Mouse (Mus musculus) splenic B cell, adult 2 months (primary cell): Measurements from ENCODE around the gene Inafm1.
"Not testable (repeated sequence)": the region's sequence is repeated elsewhere in the genome, so short reads cannot be mapped to it uniquely, and the experiment has no call there.

Source experiments
- DNase-seq: peaks from one replicate; pipeline ENCODE4 v3.0.0-alpha.2; 2011; ENCODE audit warnings: low read depth, low spot score
- H3K27me3 ChIP-seq: 2 replicates; pipeline ENCODE4 v1.6.1; 2012; ENCODE audit warnings: mild to moderate bottlenecking, low read length, moderate library complexity, mixed read lengths; ENCODE audit not compliant: control insufficient read depth, poor library complexity, insufficient read depth, severe bottlenecking
- H3K36me3 ChIP-seq: 2 replicates; pipeline ENCODE4 v1.6.1; 2012; ENCODE audit warnings: mild to moderate bottlenecking, low read length, moderate library complexity, mixed read lengths; ENCODE audit not compliant: control insufficient read depth, poor library complexity, insufficient read depth, severe bottlenecking

Gene Inafm1

GRCm38 (mm10) chr7:16259110-16259590 lies 14.3 kb downstream of the Inafm1 start, which contains the start of gene C5ar1:
Gene C5ar1 (minus strand): TSS chr7:16259540.
- no peak for DNase-seq
- Histone ChIP-seq H3K36me3 (no peaks in the 10 kb centered on the region), H3K27me3 (no peaks in the 10 kb centered on the region)

- Histone ChIP-seq H3K36me3 (no peaks in the 10 kb centered on the region), H3K27me3 (no peaks in the 10 kb centered on the region)
- DNase-seq = no peak
Measured at GRCm38 (mm10) chr7:16257830-16258229, 15.6 kb downstream of the Inafm1 start.

GRCm38 (mm10) chr7:16255963-16256362 lies 17.5 kb downstream of the Inafm1 start:
- not testable (repeated sequence) for H3K27me3 ChIP-seq, H3K36me3 ChIP-seq, DNase-seq

- DNase-seq = no peak
- no peaks in the 10 kb centered on the region for H3K36me3 ChIP-seq
- no peaks in the 10 kb centered on the region for H3K27me3 ChIP-seq
Measured at GRCm38 (mm10) chr7:16254195-16254594, 19.2 kb downstream of the Inafm1 start.

- DNase-seq = no peak
- H3K27me3 ChIP-seq = no peaks in the 10 kb centered on the region
- H3K36me3 ChIP-seq = no peaks in the 10 kb centered on the region
Measured at GRCm38 (mm10) chr7:16250687-16251086, 22.7 kb downstream of the Inafm1 start.

GRCm38 (mm10) chr7:16245958-16246357 lies 27.5 kb downstream of the Inafm1 start:
- DNase-seq = peak; percentile 36
- no peaks in the 10 kb centered on the region for H3K36me3 ChIP-seq
- no peaks in the 10 kb centered on the region for H3K27me3 ChIP-seq

GRCm38 (mm10) chr7:16244067-16244466 lies 29.4 kb downstream of the Inafm1 start, which contains the start of gene C5ar2:
Gene C5ar2 (minus strand): TSS chr7:16244154.
- H3K27me3 ChIP-seq = no peaks in the 10 kb centered on the region
- DNase-seq = peak; percentile 27
- no peaks in the 10 kb centered on the region for H3K36me3 ChIP-seq

GRCm38 (mm10) chr7:16242198-16242597 lies 31.2 kb downstream of the Inafm1 start:
- DNase-seq = no peak
- H3K36me3 ChIP-seq = no peaks in the 10 kb centered on the region
- H3K27me3 ChIP-seq = no peaks in the 10 kb centered on the region

GRCm38 (mm10) chr7:16241787-16242186 lies 31.6 kb downstream of the Inafm1 start:
- no peak for DNase-seq
- Histone ChIP-seq H3K27me3 (no peaks in the 10 kb centered on the region), H3K36me3 (no peaks in the 10 kb centered on the region)

- no peak for DNase-seq
Measured at GRCm38 (mm10) chr7:16240978-16241303, 32.5 kb downstream of the Inafm1 start.

GRCm38 (mm10) chr7:16240281-16240977 lies 33.0 kb downstream of the Inafm1 start:
- Histone ChIP-seq H3K36me3 (no peaks in the 10 kb centered on the region), H3K27me3 (no peaks in the 10 kb centered on the region)
- DNase-seq = peak; percentile 22

More at GRCm38 (mm10) chr7:16240978-16241303, 32.5 kb downstream of the Inafm1 start:
- H3K36me3 ChIP-seq = no peaks in the 10 kb centered on the region
- no peaks in the 10 kb centered on the region for H3K27me3 ChIP-seq

- H3K27me3 ChIP-seq = no peaks in the 10 kb centered on the region
- DNase-seq = peak; percentile 90
- no peaks in the 10 kb centered on the region for H3K36me3 ChIP-seq
Measured at GRCm38 (mm10) chr7:16239554-16239997, 33.8 kb downstream of the Inafm1 start.

GRCm38 (mm10) chr7:16229869-16230268 lies 43.5 kb downstream of the Inafm1 start:
- Histone ChIP-seq H3K27me3 (no peaks in the 10 kb centered on the region), H3K36me3 (no peaks in the 10 kb centered on the region)
- no peak for DNase-seq
